Mouse (Mus musculus) liver, adult 2 months (tissue): ENCODE results near the gene Gm49425.

Experiments used
- CTCF ChIP-seq: fragments of 200-500 bp; IDR thresholded peaks from 2 replicates; pipeline ENCODE4 v1.5.1; 2011; ENCODE audit warnings: low read depth, low read length, control low read depth
- POLR2A ChIP-seq: fragments of 200-500 bp; IDR thresholded peaks from 2 replicates; pipeline ENCODE4 v1.6.1; 2011; ENCODE audit warnings: low read length, control low read depth; ENCODE audit not compliant: insufficient read depth; ENCODE audit errors: extremely low read depth

GRCm38 (mm10) chr15:101484939-101485338, 32.1 kb downstream of the Gm49425 start:
- TF ChIP-seq CTCF (no peak), POLR2A (no peak)
